Mouse (Mus musculus) C2C12 (cell line): Measurements from ENCODE around the gene Sacm1l. TPM values are rescaled to one million over a fixed set of nuclear protein-coding genes. Genes with fewer than 3 reads are reported as not detected.

ENCODE experiments used
- H3K27me3 ChIP-seq: one replicate; pipeline ENCODE4 v1.6.1; 2011; ENCODE audit not compliant: control insufficient read depth, insufficient read depth, insufficient read length
- H3K36me3 ChIP-seq: one replicate; pipeline ENCODE4 v1.6.1; 2011; ENCODE audit not compliant: control insufficient read depth, insufficient read depth
- H3K4me3 ChIP-seq: one replicate; pipeline ENCODE4 v1.5.1; 2011; ENCODE audit warnings: mild to moderate bottlenecking, control low read depth; ENCODE audit not compliant: poor library complexity, insufficient read depth, severe bottlenecking
- H3K79me2 ChIP-seq: one replicate; pipeline ENCODE4 v1.6.1; 2011; ENCODE audit not compliant: control insufficient read depth, insufficient read depth
- H3K79me3 ChIP-seq: one replicate; pipeline ENCODE4 v1.6.1; 2011; ENCODE audit warnings: low read depth, control low read depth
- H3ac ChIP-seq: one replicate; pipeline ENCODE3; 2011; ENCODE audit warnings: low read depth; ENCODE audit not compliant: control insufficient read depth, insufficient read length
- CEBPB ChIP-seq: IDR thresholded peaks from one replicate; pipeline ENCODE4 v1.6.1; 2011; ENCODE audit warnings: low read depth, mild to moderate bottlenecking, control low read depth, moderate library complexity
- CTCF ChIP-seq: IDR thresholded peaks from one replicate; pipeline ENCODE4 v1.5.1; 2011; ENCODE audit not compliant: control insufficient read depth, insufficient read depth, insufficient read length
- FOSL1 ChIP-seq: IDR thresholded peaks from one replicate; pipeline ENCODE4 v1.8.0; 2011; ENCODE audit warnings: mild to moderate bottlenecking, low read length; ENCODE audit not compliant: poor library complexity, insufficient read depth, severe bottlenecking
- MAX ChIP-seq: IDR thresholded peaks from one replicate; pipeline ENCODE4 v1.6.1; 2011; ENCODE audit warnings: mild to moderate bottlenecking, control low read depth
- MYOD1 ChIP-seq: IDR thresholded peaks from one replicate; pipeline ENCODE4 v1.6.1; 2011; ENCODE audit warnings: low read depth; ENCODE audit not compliant: control insufficient read depth, insufficient read length
- MYOG ChIP-seq: IDR thresholded peaks from one replicate; pipeline ENCODE4 v1.6.1; 2011; ENCODE audit not compliant: control insufficient read depth, insufficient read length; ENCODE audit errors: extremely low read depth
- USF1 ChIP-seq: IDR thresholded peaks from one replicate; pipeline ENCODE4 v1.6.1; 2011; ENCODE audit warnings: low read depth, mild to moderate bottlenecking, control low read depth, moderate library complexity
- polyA plus RNA-seq: library from polyadenylated mRNA; unstranded; fragments of >200 nt; fragmentation: generic; extraction: Trizol; gene quantifications from one replicate; pipeline ENCODE4 v1.2.1, GENCODE M21; 2012; ENCODE audit warnings: missing spikeins

The Sacm1l gene
- polyA plus RNA-seq, 1 experiment, result 9.1 TPM

DNA sequence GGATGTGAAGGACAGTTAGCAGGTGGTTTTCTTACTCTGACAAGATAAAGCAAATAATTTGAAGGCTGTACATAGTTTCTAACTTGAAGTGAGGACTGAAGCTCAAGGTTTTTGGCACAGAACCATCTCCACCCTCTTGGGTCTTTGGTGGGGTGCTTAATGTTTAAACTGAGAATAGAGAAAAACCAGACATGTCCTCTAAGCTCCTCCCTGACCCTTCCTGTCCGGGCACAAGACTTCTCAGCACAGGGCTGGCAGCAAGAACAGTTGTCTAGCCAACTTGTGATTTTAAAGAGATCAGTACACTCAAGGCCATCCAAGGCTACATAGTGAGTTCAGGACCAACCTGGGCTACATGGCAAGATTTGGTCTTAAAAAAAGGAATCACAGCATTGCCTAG is 24.0 kb upstream of the Sacm1l start:
- no peak overlapping the region for H3K4me3 ChIP-seq
- peaks cover 20% of the 10 kb centered on the region for H3K79me2 ChIP-seq
- peaks cover 31% of the 10 kb centered on the region for H3K36me3 ChIP-seq
- no peak overlapping the region for H3ac ChIP-seq
- H3K79me3 ChIP-seq, result peaks cover 5% of the 10 kb centered on the region
- H3K27me3 ChIP-seq, result no peaks in the 10 kb centered on the region
- TF ChIP-seq CTCF (no peak), MAX (no peak), MYOG (no peak), USF1 (no peak), FOSL1 (no peak)

- peaks cover 20% of the 10 kb centered on the region for H3K79me2 ChIP-seq
- TF ChIP-seq MAX (no peak), MYOD1 (no peak)
- H3K79me3 ChIP-seq, result peaks cover 5% of the 10 kb centered on the region
- no peak overlapping the region for H3K4me3 ChIP-seq
- H3K36me3 ChIP-seq, result peaks cover 40% of the 10 kb centered on the region
- H3K27me3 ChIP-seq, result no peaks in the 10 kb centered on the region
- no peak overlapping the region for H3ac ChIP-seq
Measured at GRCm38 (mm10) chr9:123506270-123507146, 23.1 kb upstream of the Sacm1l start.

GRCm38 (mm10) chr9:123507380-123507779 is 22.2 kb upstream of the Sacm1l start:
- Histone ChIP-seq H3K27me3 (no peaks in the 10 kb centered on the region), H3ac (no peak overlapping the region), H3K4me3 (no peak overlapping the region), H3K36me3 (peaks cover 48% of the 10 kb centered on the region), H3K79me3 (peaks cover 5% of the 10 kb centered on the region), H3K79me2 (peaks cover 20% of the 10 kb centered on the region)
- no peak for TF ChIP-seq CTCF
- no peak for TF ChIP-seq MAX
- no peak for TF ChIP-seq MYOD1
- TF ChIP-seq MYOG, result no peak
- no peak for TF ChIP-seq CEBPB
- no peak for TF ChIP-seq FOSL1
- no peak for TF ChIP-seq USF1

DNA sequence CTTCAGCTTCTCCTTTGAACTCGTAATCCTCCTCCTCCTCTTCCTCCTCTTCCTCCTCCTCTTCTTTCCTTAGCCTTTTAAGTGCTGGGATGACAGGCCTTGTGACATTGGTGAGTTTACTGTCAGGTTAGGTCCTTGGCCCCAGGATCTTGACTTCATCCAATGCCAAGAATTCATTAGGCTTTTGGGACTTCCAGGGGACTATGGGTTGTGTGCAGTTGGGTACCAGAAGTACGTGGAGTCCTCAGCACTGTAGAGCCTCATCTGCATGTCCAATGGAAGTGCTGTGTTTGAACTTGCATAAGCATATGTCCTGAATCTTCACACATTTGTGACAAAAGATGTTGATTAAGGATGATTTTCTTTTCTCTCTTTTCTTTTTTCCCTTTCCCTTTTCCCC is 20.6 kb upstream of the Sacm1l start:
- no peak overlapping the region for H3K4me3 ChIP-seq
- no peaks in the 10 kb centered on the region for H3K27me3 ChIP-seq
- peaks cover 52% of the 10 kb centered on the region for H3K36me3 ChIP-seq
- H3K79me2 ChIP-seq, result peaks cover 20% of the 10 kb centered on the region
- H3ac ChIP-seq, result no peak overlapping the region
- TF ChIP-seq MYOD1, result no peak
- TF ChIP-seq USF1, result no peak
- TF ChIP-seq FOSL1, result no peak
- TF ChIP-seq MYOG, result no peak
- no peak for TF ChIP-seq MAX
- no peak for TF ChIP-seq CEBPB
- TF ChIP-seq CTCF, result no peak
- H3K79me3 ChIP-seq, result peaks cover 5% of the 10 kb centered on the region

DNA sequence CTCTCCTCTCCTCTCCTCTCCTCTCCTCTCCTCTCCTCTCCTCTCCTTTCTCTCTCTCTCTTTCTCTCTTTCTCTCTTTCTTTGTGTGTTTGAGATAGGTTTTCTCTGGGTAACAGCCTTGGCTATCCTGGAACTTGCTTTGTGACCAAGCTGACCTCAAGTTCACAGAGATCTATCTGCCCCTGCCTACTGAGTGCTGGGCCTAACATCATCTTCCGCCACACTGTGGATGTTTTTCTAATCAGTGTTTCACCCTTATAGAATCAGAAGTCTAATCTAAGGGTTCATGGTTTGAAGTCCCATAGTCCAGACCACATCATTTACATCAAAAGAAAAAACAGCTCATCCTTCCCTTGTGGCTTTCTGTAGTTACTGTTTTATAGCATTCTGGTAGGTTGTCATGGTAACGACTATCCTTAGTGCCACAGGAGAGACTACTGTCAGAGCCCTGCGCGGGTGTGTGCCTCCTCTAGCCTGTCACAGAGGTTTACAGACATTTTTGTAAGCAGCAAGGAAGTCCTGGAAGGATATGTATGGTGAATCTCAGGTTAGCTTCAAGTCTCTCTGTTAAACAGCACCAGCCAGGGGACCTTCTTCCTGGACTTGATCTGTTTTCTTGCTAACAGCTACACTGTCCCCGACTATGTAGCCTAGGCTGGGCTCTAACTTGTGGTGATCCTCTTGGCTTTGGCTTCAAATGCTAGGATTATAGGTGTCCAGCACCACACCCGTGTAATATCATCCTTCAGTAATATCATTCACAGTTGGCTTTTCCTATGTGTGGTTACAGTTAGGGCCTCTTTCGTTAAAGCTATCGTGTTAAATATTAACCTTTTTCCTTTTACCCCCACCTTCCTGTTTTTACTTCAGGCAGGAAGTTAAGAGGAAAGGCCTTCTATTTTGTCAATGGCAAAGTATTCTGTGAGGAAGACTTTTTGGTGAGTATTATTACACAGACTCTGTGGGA is 19.6 kb upstream of the Sacm1l start:
- no peak for TF ChIP-seq FOSL1
- TF ChIP-seq CTCF, result no peak
- TF ChIP-seq USF1, result no peak
- no peak for TF ChIP-seq CEBPB
- no peak for TF ChIP-seq MAX
- no peak for TF ChIP-seq MYOD1
- TF ChIP-seq MYOG, result no peak
- Histone ChIP-seq H3ac (no peak overlapping the region), H3K79me2 (peaks cover 10% of the 10 kb centered on the region), H3K27me3 (no peaks in the 10 kb centered on the region), H3K36me3 (peaks cover 47% of the 10 kb centered on the region), H3K79me3 (peaks cover 5% of the 10 kb centered on the region), H3K4me3 (no peak overlapping the region)
